Mouse (Mus musculus) cerebellum, adult 2 months (tissue): ENCODE measurements around the gene Tgfbr3.

Experiments
- CTCF ChIP-seq: fragments of 200-500 bp; IDR thresholded peaks from 2 replicates; pipeline ENCODE4 v1.5.1; 2011; ENCODE audit warnings: low read depth, mild to moderate bottlenecking, control low read depth, low read length, moderate library complexity, borderline replicate concordance; ENCODE audit not compliant: insufficient read depth
- POLR2A ChIP-seq: fragments of 200-500 bp; IDR thresholded peaks from 2 replicates; pipeline ENCODE4 v1.6.1; 2011; ENCODE audit warnings: low read length, control low read depth, borderline replicate concordance; ENCODE audit not compliant: insufficient read depth

DNA sequence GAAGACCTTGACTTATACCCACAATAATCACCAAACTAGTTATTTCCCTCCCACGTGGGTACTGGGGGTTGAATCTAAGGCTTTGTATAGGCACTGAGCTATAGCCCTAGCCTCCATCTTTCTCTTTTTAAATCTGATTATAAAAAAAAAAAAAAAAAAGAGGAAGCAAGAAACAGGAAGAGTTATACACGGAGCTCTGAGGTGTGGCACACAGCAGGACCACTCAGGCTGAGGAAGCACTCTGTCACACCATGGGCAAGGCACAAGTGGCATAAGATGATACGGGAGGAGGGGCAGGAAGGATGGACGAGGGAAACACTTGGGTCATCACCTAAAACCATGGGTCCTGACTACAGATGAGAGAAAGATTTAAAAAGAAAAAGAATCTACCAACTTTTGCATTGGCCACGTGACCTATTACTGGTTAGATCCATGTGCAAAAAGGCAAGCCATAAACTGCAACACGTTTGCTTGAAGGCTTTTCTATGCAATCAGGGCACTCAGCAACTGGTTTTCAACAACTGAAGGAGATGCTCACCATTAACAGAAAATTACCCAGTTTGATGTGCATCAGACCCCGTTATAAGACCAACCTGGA is 64.5 kb downstream of the Tgfbr3 start:
- no peak for TF ChIP-seq CTCF
- TF ChIP-seq POLR2A = no peak
